Mouse (Mus musculus) large intestine, adult 2 months (tissue): ENCODE results near the gene Copa. TPM values are rescaled to one million over a fixed set of nuclear protein-coding genes. Genes with fewer than 3 reads are reported as not detected.

Source experiments
- DNase-seq: peaks from one replicate; pipeline ENCODE4 v3.0.0-alpha.2; 2012; ENCODE audit warnings: low read depth, low spot score
- WGBS: fragments of 180-500 bp; shearing (Covaris S2); methylation state at CpG from one replicate; pipeline ENCODE4 v1.1.7; 2018; 5-methylcytosine and 5-hydroxymethylcytosine counted together
- polyA plus RNA-seq: library from polyadenylated mRNA; depleted of rRNA; stranded (reverse); fragments of >200 nt; gene quantifications from 2 replicates; pipeline ENCODE4 v1.2.3, GENCODE M21; 2012

Gene Copa
- polyA plus RNA-seq, 1 experiment = 66.6 TPM

- 97% methylated on average over 5 of the region's 5 CpGs for WGBS
Measured at GRCm38 (mm10) chr1:172129780-172130179, 47.5 kb downstream of the Copa start.

GRCm38 (mm10) chr1:172132319-172132718 lies 50.0 kb downstream of the Copa start:
- 80% methylated on average over 7 of the region's 7 CpGs for WGBS

More at GRCm38 (mm10) chr1:172129780-172130179, 47.5 kb downstream of the Copa start:
- DNase-seq = no peak

GRCm38 (mm10) chr1:172133535-172133934 lies 51.2 kb downstream of the Copa start:
- WGBS = 72% methylated on average over 7 of the region's 7 CpGs
- no peak for DNase-seq

More at GRCm38 (mm10) chr1:172132319-172132718, 50.0 kb downstream of the Copa start:
- no peak for DNase-seq

GRCm38 (mm10) chr1:172134072-172134471 lies 51.7 kb downstream of the Copa start:
- 74% methylated on average over 4 of the region's 4 CpGs for WGBS

GRCm38 (mm10) chr1:172140160-172140559 lies 57.8 kb downstream of the Copa start:
- WGBS = 83% methylated on average over 2 of the region's 2 CpGs
- DNase-seq = no peak

More at GRCm38 (mm10) chr1:172134072-172134471, 51.7 kb downstream of the Copa start:
- no peak for DNase-seq

GRCm38 (mm10) chr1:172140825-172141224 lies 58.5 kb downstream of the Copa start:
- WGBS = 87% methylated on average over 1 of the region's 1 CpGs
- no peak for DNase-seq

GRCm38 (mm10) chr1:172141529-172141928 lies 59.2 kb downstream of the Copa start:
- no peak for DNase-seq
- 29% methylated on average over 3 of the region's 3 CpGs for WGBS

GRCm38 (mm10) chr1:172143570-172143969 lies 61.2 kb downstream of the Copa start:
- DNase-seq = no peak
- WGBS = 17% methylated on average over 1 of the region's 1 CpGs

- 1% methylated on average over 42 of the region's 42 CpGs for whole genome bisulfite sequencing
- peak; percentile 76 for DNase-seq
Measured at GRCm38 (mm10) chr1:172147835-172148278, 65.5 kb downstream of the Copa start, which contains the start of gene Dcaf8. Dcaf8 (plus strand) TSS chr1:172148084.

- DNase-seq = no peak
Measured at GRCm38 (mm10) chr1:172148279-172148954, 66.1 kb downstream of the Copa start.

GRCm38 (mm10) chr1:172148955-172149815 lies 66.9 kb downstream of the Copa start:
- 3% methylated on average over 19 of the region's 19 CpGs for WGBS
- no peak for DNase-seq

More at GRCm38 (mm10) chr1:172148279-172148954, 66.1 kb downstream of the Copa start:
- WGBS = under 1% methylated on average over 40 of the region's 40 CpGs

- 26% methylated on average over 3 of the region's 3 CpGs for WGBS
- DNase-seq = no peak
Measured at GRCm38 (mm10) chr1:172154536-172154935, 72.2 kb downstream of the Copa start.

GRCm38 (mm10) chr1:172155518-172155917 lies 73.2 kb downstream of the Copa start:
- DNase-seq = no peak
- WGBS = 83% methylated on average over 3 of the region's 3 CpGs

GRCm38 (mm10) chr1:172159970-172160369 lies 77.6 kb downstream of the Copa start:
- 8% methylated on average over 4 of the region's 4 CpGs for WGBS
- no peak for DNase-seq

- DNase-seq = no peak
Measured at GRCm38 (mm10) chr1:172160508-172160907, 78.2 kb downstream of the Copa start.

- DNase-seq = no peak
- 71% methylated on average over 1 of the region's 1 CpGs for WGBS
Measured at GRCm38 (mm10) chr1:172162009-172162408, 79.7 kb downstream of the Copa start.

- WGBS = 49% methylated on average over 6 of the region's 6 CpGs
- no peak for DNase-seq
Measured at GRCm38 (mm10) chr1:172162959-172163358, 80.6 kb downstream of the Copa start.

GRCm38 (mm10) chr1:172167911-172168310 lies 85.6 kb downstream of the Copa start:
- WGBS = 80% methylated on average over 5 of the region's 5 CpGs
- no peak for DNase-seq

- DNase-seq = no peak
- 93% methylated on average over 5 of the region's 5 CpGs for WGBS
Measured at GRCm38 (mm10) chr1:172169809-172170208, 87.5 kb downstream of the Copa start.
